Mouse (Mus musculus) liver, postnatal 0 days (tissue): ENCODE measurements around the gene Ybx2. TPM values are rescaled to one million over a fixed set of nuclear protein-coding genes. Genes with fewer than 3 reads are reported as not detected.

Experiments
- ATAC-seq: fragments of 200-750 bp; cut with Nextera tagmentation; 2 replicates; pipeline ENCODE4 v1.8.0; 2017; ENCODE audit warnings: mild to moderate bottlenecking, moderate library complexity
- DNase-seq: peaks from one replicate; pipeline ENCODE4 v3.0.0-alpha.2; 2016
- H3K27ac ChIP-seq: fragments of 300-500 bp; sonication (generic); 2 replicates; pipeline ENCODE4 v1.5.1; 2014; ENCODE audit warnings: antibody characterized with exemption, moderate library complexity, mild to moderate bottlenecking, low read depth
- H3K27me3 ChIP-seq: fragments of 300-500 bp; sonication (generic); 2 replicates; pipeline ENCODE4 v1.6.1; 2014; ENCODE audit warnings: low read length, control low read depth, mixed read lengths; ENCODE audit not compliant: insufficient read depth
- H3K36me3 ChIP-seq: fragments of 300-500 bp; sonication (generic); replicated peaks from 2 replicates; pipeline ENCODE4 v1.6.1; 2014; ENCODE audit warnings: mild to moderate bottlenecking, control low read depth, low read length, moderate library complexity, mixed read lengths; ENCODE audit not compliant: insufficient read depth
- H3K4me1 ChIP-seq: fragments of 300-500 bp; sonication (generic); 2 replicates; pipeline ENCODE4 v1.6.1; 2014; ENCODE audit warnings: antibody characterized with exemption, mild to moderate bottlenecking, control low read depth; ENCODE audit not compliant: insufficient read depth
- H3K4me2 ChIP-seq: fragments of 300-500 bp; sonication (generic); 2 replicates; pipeline ENCODE4 v1.6.1; 2014; ENCODE audit warnings: low read depth, mild to moderate bottlenecking, low read length, moderate library complexity, mixed read lengths
- H3K4me3 ChIP-seq: fragments of 300-500 bp; sonication (generic); 2 replicates; pipeline ENCODE4 v1.5.1; 2014; ENCODE audit warnings: low read depth, low read length
- H3K9ac ChIP-seq: fragments of 300-500 bp; sonication (generic); replicated peaks from 2 replicates; pipeline ENCODE4 v1.6.1; 2014; ENCODE audit warnings: mild to moderate bottlenecking, moderate library complexity
- H3K9me3 ChIP-seq: fragments of 300-500 bp; sonication (generic); 2 replicates; pipeline ENCODE4 v1.6.1; 2016; ENCODE audit warnings: mild to moderate bottlenecking, control low read depth, low read length, mixed read lengths
- CTCF ChIP-seq: sonication (generic); IDR thresholded peaks from 2 replicates; pipeline ENCODE4 v1.5.1; 2016; ENCODE audit warnings: antibody characterized with exemption, low read depth
- EP300 ChIP-seq: IDR thresholded peaks from 2 replicates; pipeline ENCODE4 v1.6.1; 2016; ENCODE audit warnings: antibody characterized with exemption, low read depth, mild to moderate bottlenecking
- WGBS: fragments of 180-500 bp; shearing (Covaris S2); extraction: QIAGEN DNeasy Blood & Tissue Kit; methylation state at CpG from one replicate; pipeline ENCODE4 v1.1.7; 2014; ENCODE audit not compliant: insufficient replicate concordance; 5-methylcytosine and 5-hydroxymethylcytosine counted together
- polyA plus RNA-seq: library from polyadenylated mRNA; unstranded; fragments of >200 nt; fragmentation: Nextera tagmentation; extraction: Ambion mirVana; gene quantifications from 2 replicates; pipeline ENCODE4 v1.2.1, GENCODE M21; 2015

The Ybx2 gene
- polyA plus RNA-seq, 1 experiment from 2014 or later: not detected

GRCm38 (mm10) chr11:69936156-69936555 lies 560 bp downstream of the Ybx2 start:
- DNase-seq: no peak
- no peak overlapping the region for H3K9ac ChIP-seq
- ATAC-seq: no peak
- H3K36me3 ChIP-seq: no peaks in the 10 kb centered on the region
- TF ChIP-seq CTCF (no peak), EP300 (no peak)
- H3K4me3 ChIP-seq: peak overlapping the region; percentile 50
- H3K4me2 ChIP-seq: peak overlapping the region; percentile 87
- peaks cover 21% of the 10 kb centered on the region for H3K4me1 ChIP-seq
- 4% methylated on average over 30 of the region's 30 CpGs for WGBS
- H3K9me3 ChIP-seq: no peaks in the 10 kb centered on the region
- H3K27me3 ChIP-seq: peaks cover 52% of the 10 kb centered on the region
- H3K27ac ChIP-seq: no peak overlapping the region

- no peak overlapping the region for H3K27ac ChIP-seq
- H3K9ac ChIP-seq: no peak overlapping the region
- DNase-seq: no peak
- peaks cover 52% of the 10 kb centered on the region for H3K27me3 ChIP-seq
- H3K4me2 ChIP-seq: no peak overlapping the region
- 44% methylated on average over 9 of the region's 9 CpGs for WGBS
- no peak for TF ChIP-seq CTCF
- no peak for TF ChIP-seq EP300
- peaks cover 21% of the 10 kb centered on the region for H3K4me1 ChIP-seq
- no peaks in the 10 kb centered on the region for H3K9me3 ChIP-seq
- peak overlapping the region; percentile 50; the same call in 1 of the 2 replicates for H3K4me3 ChIP-seq
- no peaks in the 10 kb centered on the region for H3K36me3 ChIP-seq
- ATAC-seq: no peak
Observed at GRCm38 (mm10) chr11:69936714-69937347, 1.2 kb downstream of the Ybx2 start.

- ATAC-seq: no peak
- peaks cover 55% of the 10 kb centered on the region for H3K27me3 ChIP-seq
Observed at GRCm38 (mm10) chr11:69937385-69937784, 1.8 kb downstream of the Ybx2 start.

GRCm38 (mm10) chr11:69937834-69938233 lies 2.2 kb downstream of the Ybx2 start:
- H3K9ac ChIP-seq: no peak overlapping the region
- TF ChIP-seq EP300 (no peak), CTCF (no peak)
- no peak overlapping the region for H3K4me2 ChIP-seq
- no peaks in the 10 kb centered on the region; the same call in 1 of the 2 replicates for H3K36me3 ChIP-seq
- 66% methylated on average over 5 of the region's 5 CpGs for WGBS
- H3K4me1 ChIP-seq: peaks cover 21% of the 10 kb centered on the region
- no peak overlapping the region for H3K4me3 ChIP-seq
- no peak overlapping the region for H3K27ac ChIP-seq
- H3K27me3 ChIP-seq: peaks cover 55% of the 10 kb centered on the region
- ATAC-seq: no peak
- H3K9me3 ChIP-seq: no peaks in the 10 kb centered on the region
- DNase-seq: no peak

More at GRCm38 (mm10) chr11:69937385-69937784, 1.8 kb downstream of the Ybx2 start:
- H3K4me3 ChIP-seq: no peak overlapping the region
- peaks cover 21% of the 10 kb centered on the region for H3K4me1 ChIP-seq
- 43% methylated on average over 4 of the region's 4 CpGs for WGBS
- no peak overlapping the region for H3K9ac ChIP-seq
- H3K36me3 ChIP-seq: no peaks in the 10 kb centered on the region
- no peaks in the 10 kb centered on the region for H3K9me3 ChIP-seq
- no peak for DNase-seq
- TF ChIP-seq EP300 (no peak), CTCF (no peak)
- no peak overlapping the region for H3K4me2 ChIP-seq
- no peak overlapping the region for H3K27ac ChIP-seq

GRCm38 (mm10) chr11:69938401-69938979 lies 2.9 kb downstream of the Ybx2 start:
- H3K27ac ChIP-seq: no peak overlapping the region
- H3K36me3 ChIP-seq: no peaks in the 10 kb centered on the region; the same call in 1 of the 2 replicates
- peaks cover 55% of the 10 kb centered on the region for H3K27me3 ChIP-seq
- H3K9ac ChIP-seq: no peak overlapping the region
- no peak for TF ChIP-seq CTCF
- TF ChIP-seq EP300: no peak
- no peaks in the 10 kb centered on the region for H3K9me3 ChIP-seq
- H3K4me1 ChIP-seq: peaks cover 21% of the 10 kb centered on the region
- WGBS: 37% methylated on average over 9 of the region's 9 CpGs
- DNase-seq (no peak), ATAC-seq (no peak)
- no peak overlapping the region for H3K4me2 ChIP-seq
- H3K4me3 ChIP-seq: no peak overlapping the region

- Histone ChIP-seq H3K9ac (no peak overlapping the region), H3K27me3 (peaks cover 58% of the 10 kb centered on the region), H3K27ac (no peak overlapping the region), H3K4me3 (no peak overlapping the region), H3K9me3 (no peaks in the 10 kb centered on the region), H3K4me1 (peaks cover 21% of the 10 kb centered on the region), H3K4me2 (no peak overlapping the region), H3K36me3 (peaks cover 4% of the 10 kb centered on the region)
- ATAC-seq (no peak), DNase-seq (no peak)
- TF ChIP-seq CTCF: no peak
- no peak for TF ChIP-seq EP300
- 64% methylated on average over 5 of the region's 5 CpGs for whole genome bisulfite sequencing
Observed at GRCm38 (mm10) chr11:69939181-69939580, 3.6 kb downstream of the Ybx2 start.
